Mouse (Mus musculus) liver, embryonic 12.5 days (tissue): Measurements from ENCODE around the gene Hba-x. TPM values are rescaled to one million over a fixed set of nuclear protein-coding genes. Genes with fewer than 3 reads are reported as not detected.
"Not testable (repeated sequence)": the region's sequence is repeated elsewhere in the genome, so short reads cannot be mapped to it uniquely, and the experiment has no call there.

ENCODE experiments used
- ATAC-seq: fragments of 200-750 bp; cut with Nextera tagmentation; 2 replicates; pipeline ENCODE4 v1.8.0; 2017; ENCODE audit warnings: moderate number of reproducible peaks, mild to moderate bottlenecking, moderate library complexity
- H3K27ac ChIP-seq: fragments of 300-500 bp; sonication (generic); 2 replicates; pipeline ENCODE4 v1.5.1; 2016; ENCODE audit warnings: mild to moderate bottlenecking
- H3K27me3 ChIP-seq: fragments of 300-500 bp; sonication (generic); replicated peaks from 2 replicates; pipeline ENCODE4 v1.6.1; 2016; ENCODE audit warnings: mild to moderate bottlenecking, moderate library complexity
- H3K36me3 ChIP-seq: fragments of 300-500 bp; sonication (generic); 2 replicates; pipeline ENCODE4 v1.6.1; 2016; ENCODE audit warnings: mild to moderate bottlenecking, moderate library complexity
- H3K4me1 ChIP-seq: fragments of 300-500 bp; sonication (generic); 2 replicates; pipeline ENCODE4 v1.6.1; 2016
- H3K4me2 ChIP-seq: fragments of 300-500 bp; sonication (generic); 2 replicates; pipeline ENCODE4 v1.6.1; 2016; ENCODE audit warnings: mild to moderate bottlenecking, moderate library complexity
- H3K4me3 ChIP-seq: fragments of 300-500 bp; sonication (generic); 2 replicates; pipeline ENCODE4 v1.5.1; 2016; ENCODE audit warnings: mild to moderate bottlenecking, moderate library complexity
- H3K9ac ChIP-seq: fragments of 300-500 bp; sonication (generic); 2 replicates; pipeline ENCODE4 v1.6.1; 2016; ENCODE audit warnings: mild to moderate bottlenecking, moderate library complexity
- H3K9me3 ChIP-seq: fragments of 300-500 bp; sonication (generic); replicated peaks from 2 replicates; pipeline ENCODE4 v1.6.1; 2016; ENCODE audit warnings: mild to moderate bottlenecking, moderate library complexity
- WGBS: fragments of 180-500 bp; shearing (Covaris S2); methylation state at CpG from one replicate; pipeline ENCODE4 v1.1.7; 2016; ENCODE audit not compliant: insufficient replicate concordance; 5-methylcytosine and 5-hydroxymethylcytosine counted together
- polyA plus RNA-seq: library from polyadenylated mRNA; unstranded; fragments of >200 nt; fragmentation: Nextera tagmentation; extraction: Ambion mirVana; gene quantifications from 2 replicates; pipeline ENCODE4 v1.2.1, GENCODE M21; 2016

Hba-x gene
- polyA plus RNA-seq, 1 experiment from 2014 or later = 1,859 TPM

- Histone ChIP-seq H3K4me1 (peaks cover 46% of the 10 kb centered on the region), H3K27ac (peak overlapping the region; percentile 97), H3K9ac (peak overlapping the region; percentile 84), H3K4me2 (peak overlapping the region; percentile 64), H3K36me3 (peaks cover 29% of the 10 kb centered on the region), H3K27me3 (peaks cover 4% of the 10 kb centered on the region; the same call in 1 of the 2 replicates), H3K9me3 (no peaks in the 10 kb centered on the region), H3K4me3 (peak overlapping the region; percentile 61)
- no peak for ATAC-seq
- WGBS = 54% methylated on average over 9 of the region's 9 CpGs
These were observed 11.3 kb downstream of the Hba-x start for GRCm38 (mm10) chr11:32287493-32287825.

GRCm38 (mm10) chr11:32292819-32293218 is 16.6 kb downstream of the Hba-x start:
- H3K4me2 ChIP-seq = peak overlapping the region; percentile 64
- H3K4me1 ChIP-seq = peaks cover 75% of the 10 kb centered on the region
- peak overlapping the region; percentile 84 for H3K9ac ChIP-seq
- H3K36me3 ChIP-seq = peaks cover 41% of the 10 kb centered on the region
- not testable (repeated sequence) for ATAC-seq, H3K27me3 ChIP-seq, H3K9me3 ChIP-seq
- 43% methylated on average over 4 of the region's 4 CpGs for WGBS
- H3K4me3 ChIP-seq = peak overlapping the region; percentile 28
- H3K27ac ChIP-seq = peak overlapping the region; percentile 97

- H3K27me3 ChIP-seq, H3K9me3 ChIP-seq: not testable (repeated sequence)
- peaks cover 40% of the 10 kb centered on the region for H3K36me3 ChIP-seq
- peak overlapping the region; percentile 14; the same call in 1 of the 2 replicates for H3K4me3 ChIP-seq
- H3K9ac ChIP-seq = peak overlapping the region; percentile 84
- peak overlapping the region; percentile 97 for H3K27ac ChIP-seq
- WGBS = 31% methylated on average over 3 of the region's 3 CpGs
- peak overlapping the region; percentile 64 for H3K4me2 ChIP-seq
- peaks cover 71% of the 10 kb centered on the region for H3K4me1 ChIP-seq
- peak; percentile 14; the same call in 1 of the 2 replicates for ATAC-seq
These were observed 17.3 kb downstream of the Hba-x start for GRCm38 (mm10) chr11:32293479-32293878.

GRCm38 (mm10) chr11:32296203-32296602 is 20.0 kb downstream of the Hba-x start, which contains the start of gene Hba-a2:
Hba-a2 (plus strand) TSS chr11:32296489.
- H3K4me2 ChIP-seq = peak within 1 kb of the TSS; percentile 64
- peak within 1 kb of the TSS; percentile 84 for H3K9ac ChIP-seq
- peak; percentile 83 for ATAC-seq
- no CpG with 5 or more reads among the region's 4 CpGs for WGBS
- peaks cover 30% of the 10 kb centered on the region for H3K36me3 ChIP-seq
- not testable (repeated sequence) for H3K9me3 ChIP-seq, H3K27me3 ChIP-seq
- peaks cover 65% of the 10 kb centered on the region for H3K4me1 ChIP-seq
- peak within 1 kb of the TSS; percentile 97 for H3K27ac ChIP-seq
- peak within 1 kb of the TSS; percentile 59 for H3K4me3 ChIP-seq

- 8% methylated on average over 2 of the region's 2 CpGs for WGBS
- Histone ChIP-seq H3K27ac (peak overlapping the region; percentile 97), H3K9ac (peak overlapping the region; percentile 76), H3K4me3 (peak overlapping the region; percentile 59), H3K4me2 (peak overlapping the region; percentile 54), H3K27me3 (peaks cover 21% of the 10 kb centered on the region), H3K4me1 (peaks cover 53% of the 10 kb centered on the region), H3K36me3 (peaks cover 34% of the 10 kb centered on the region)
- ATAC-seq = peak; percentile 8
- H3K9me3 ChIP-seq = not testable (repeated sequence)
These were observed 21.2 kb downstream of the Hba-x start for GRCm38 (mm10) chr11:32297417-32297816.

- Histone ChIP-seq H3K9ac (peak overlapping the region; percentile 76), H3K4me1 (peaks cover 49% of the 10 kb centered on the region), H3K4me2 (peak overlapping the region; percentile 54), H3K4me3 (peak overlapping the region; percentile 59), H3K27me3 (peaks cover 26% of the 10 kb centered on the region), H3K27ac (peak overlapping the region; percentile 97), H3K9me3 (no peaks in the 10 kb centered on the region), H3K36me3 (peaks cover 39% of the 10 kb centered on the region)
- ATAC-seq = peak; percentile 66
- WGBS = 63% methylated on average over 1 of the region's 1 CpGs
These were observed 21.8 kb downstream of the Hba-x start for GRCm38 (mm10) chr11:32297866-32298531.

- no peaks in the 10 kb centered on the region for H3K9me3 ChIP-seq
- no peak for ATAC-seq
- H3K4me2 ChIP-seq = peak overlapping the region; percentile 54
- H3K36me3 ChIP-seq = peaks cover 44% of the 10 kb centered on the region
- H3K4me1 ChIP-seq = peaks cover 49% of the 10 kb centered on the region
- peak overlapping the region; percentile 97 for H3K27ac ChIP-seq
- peak overlapping the region; percentile 59 for H3K4me3 ChIP-seq
- H3K27me3 ChIP-seq = peaks cover 30% of the 10 kb centered on the region
- 93% methylated on average over 2 of the region's 2 CpGs for WGBS
- peak overlapping the region; percentile 76 for H3K9ac ChIP-seq
These were observed 22.3 kb downstream of the Hba-x start for GRCm38 (mm10) chr11:32298532-32298918.

- peak within 1 kb of the TSS; percentile 66 for H3K4me2 ChIP-seq
- peaks cover 43% of the 10 kb centered on the region for H3K36me3 ChIP-seq
- peak within 1 kb of the TSS; percentile 46 for H3K4me3 ChIP-seq
- H3K27me3 ChIP-seq = peaks cover 42% of the 10 kb centered on the region
- ATAC-seq, H3K9me3 ChIP-seq: not testable (repeated sequence)
- H3K4me1 ChIP-seq = peaks cover 39% of the 10 kb centered on the region
- WGBS = 5% methylated on average over 16 of the region's 16 CpGs
- H3K27ac ChIP-seq = peak within 1 kb of the TSS; percentile 90
- peak within 1 kb of the TSS; percentile 68 for H3K9ac ChIP-seq
These were observed 23.7 kb downstream of the Hba-x start, which contains the start of gene Hbq1a for GRCm38 (mm10) chr11:32299865-32300264. Hbq1a (plus strand) TSS chr11:32300069.

GRCm38 (mm10) chr11:32300279-32301267 is 24.4 kb downstream of the Hba-x start:
- H3K9me3 ChIP-seq = no peaks in the 10 kb centered on the region
- peaks cover 41% of the 10 kb centered on the region for H3K36me3 ChIP-seq
- peak overlapping the region; percentile 66 for H3K4me2 ChIP-seq
- H3K9ac ChIP-seq = peak overlapping the region; percentile 68
- no peak for ATAC-seq
- WGBS = 50% methylated on average over 15 of the region's 17 CpGs
- H3K27me3 ChIP-seq = peaks cover 42% of the 10 kb centered on the region
- H3K4me1 ChIP-seq = peaks cover 32% of the 10 kb centered on the region
- peak overlapping the region; percentile 46 for H3K4me3 ChIP-seq
- peak overlapping the region; percentile 90 for H3K27ac ChIP-seq

- H3K4me3 ChIP-seq = peak overlapping the region; percentile 46
- peaks cover 41% of the 10 kb centered on the region for H3K36me3 ChIP-seq
- peaks cover 48% of the 10 kb centered on the region for H3K27me3 ChIP-seq
- WGBS = 69% methylated on average over 1 of the region's 1 CpGs
- H3K4me2 ChIP-seq = peak overlapping the region; percentile 66
- no peaks in the 10 kb centered on the region for H3K9me3 ChIP-seq
- peak overlapping the region; percentile 68; the same call in 1 of the 2 replicates for H3K9ac ChIP-seq
- H3K4me1 ChIP-seq = peaks cover 33% of the 10 kb centered on the region
- H3K27ac ChIP-seq = peak overlapping the region; percentile 11; the same call in 1 of the 2 replicates
- no peak for ATAC-seq
These were observed 25.3 kb downstream of the Hba-x start for GRCm38 (mm10) chr11:32301506-32301905.

- no peak for ATAC-seq
- Histone ChIP-seq H3K4me2 (no peak overlapping the region), H3K9ac (no peak overlapping the region)
These were observed 26.7 kb downstream of the Hba-x start for GRCm38 (mm10) chr11:32302824-32303419.

More at GRCm38 (mm10) chr11:32302824-32303419, 26.7 kb downstream of the Hba-x start:
- Histone ChIP-seq H3K27me3 (peaks cover 56% of the 10 kb centered on the region), H3K9me3 (no peaks in the 10 kb centered on the region), H3K36me3 (peaks cover 41% of the 10 kb centered on the region), H3K27ac (no peak overlapping the region), H3K4me1 (peaks cover 47% of the 10 kb centered on the region), H3K4me3 (no peak overlapping the region)
- WGBS = 34% methylated on average over 2 of the region's 2 CpGs
